Mouse (Mus musculus): ENCODE results near the gene Arsb. TPM values are rescaled to one million over a fixed set of nuclear protein-coding genes. Genes with fewer than 3 reads are reported as not detected.
A peak's percentile ranks its signal among the peaks of the same experiment; 100 is the strongest.

The Arsb gene
- polyA plus RNA-seq, 1 experiment from 2014 or later: 15.8 TPM

DNA sequence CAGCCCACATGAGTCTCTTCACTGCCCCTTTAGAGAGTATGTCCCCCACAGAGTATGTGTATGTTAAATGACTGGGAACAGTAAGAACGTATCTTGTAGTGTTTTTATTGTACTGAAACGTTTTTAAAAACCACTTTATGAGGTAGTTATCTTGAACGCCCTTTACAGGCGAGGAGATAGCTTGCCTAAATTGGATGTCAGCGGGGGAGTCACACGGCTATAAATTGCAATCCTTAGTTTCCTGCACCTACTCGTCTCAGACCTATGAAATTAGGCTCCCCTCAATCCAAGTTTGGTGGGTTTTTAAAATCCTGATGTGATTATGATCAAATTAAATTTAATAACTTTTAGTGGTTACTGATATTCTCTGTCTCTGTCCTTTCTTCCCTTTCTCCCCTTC, 1.4 kb downstream of the Arsb start:
- Histone ChIP-seq H3K4me2 (replicated peaks; ENCODE audit: low read depth, low read length) (peak overlapping the region; percentile 80), H3K9ac (replicated peaks; ENCODE audit: low read depth, low read length) (no peak overlapping the region), H3K4me3 (ENCODE audit: low read depth, low read length) (no peak overlapping the region), H3K36me3 (ENCODE audit: control insufficient read depth, insufficient read depth, low read length) (no peaks in the 10 kb centered on the region), H3K27me3 (ENCODE audit: control insufficient read depth, insufficient read depth, low read length) (no peaks in the 10 kb centered on the region), H3K4me1 (ENCODE audit: control insufficient read depth, insufficient read depth, low read length) (peaks cover 3% of the 10 kb centered on the region; the same call in 1 of the 2 replicates), H3K27ac (ENCODE audit: low read length) (no peak overlapping the region), H3K9me3 (ENCODE audit: control insufficient read depth, low read depth, low read length) (no peaks in the 10 kb centered on the region)
- WGBS: 71% methylated on average over 7 of the region's 7 CpGs
- no peak for ATAC-seq (ENCODE audit: insufficient number of reproducible peaks, insufficient read depth, low FRiP score, low read depth)

- Histone ChIP-seq H3K4me3 (ENCODE audit: low read depth, low read length) (no peak overlapping the region), H3K4me2 (replicated peaks; ENCODE audit: low read depth, low read length) (no peak overlapping the region), H3K27me3 (ENCODE audit: control insufficient read depth, insufficient read depth, low read length) (no peaks in the 10 kb centered on the region), H3K4me1 (ENCODE audit: control insufficient read depth, insufficient read depth, low read length) (peaks cover 3% of the 10 kb centered on the region; the same call in 1 of the 2 replicates), H3K27ac (ENCODE audit: low read length) (no peak overlapping the region), H3K9me3 (ENCODE audit: control insufficient read depth, low read depth, low read length) (no peaks in the 10 kb centered on the region), H3K9ac (replicated peaks; ENCODE audit: low read depth, low read length) (no peak overlapping the region), H3K36me3 (ENCODE audit: control insufficient read depth, insufficient read depth, low read length) (no peaks in the 10 kb centered on the region)
- 60% methylated on average over 7 of the region's 7 CpGs for WGBS
- ATAC-seq (ENCODE audit: insufficient number of reproducible peaks, insufficient read depth, low FRiP score, low read depth): no peak
Measured at GRCm38 (mm10) chr13:93773704-93774315, 2.4 kb downstream of the Arsb start.

- no peaks in the 10 kb centered on the region for H3K36me3 ChIP-seq (ENCODE audit: control insufficient read depth, insufficient read depth, low read length)
- no peak overlapping the region for H3K27ac ChIP-seq (ENCODE audit: low read length)
- H3K27me3 ChIP-seq (ENCODE audit: control insufficient read depth, insufficient read depth, low read length): no peaks in the 10 kb centered on the region
- no peak overlapping the region for H3K4me3 ChIP-seq (ENCODE audit: low read depth, low read length)
- H3K4me1 ChIP-seq (ENCODE audit: control insufficient read depth, insufficient read depth, low read length): no peaks in the 10 kb centered on the region
- 79% methylated on average over 5 of the region's 5 CpGs for WGBS
- no peaks in the 10 kb centered on the region for H3K9me3 ChIP-seq (ENCODE audit: control insufficient read depth, low read depth, low read length)
- ATAC-seq (ENCODE audit: insufficient number of reproducible peaks, insufficient read depth, low FRiP score, low read depth): no peak
- H3K9ac ChIP-seq (replicated peaks; ENCODE audit: low read depth, low read length): no peak overlapping the region
- H3K4me2 ChIP-seq (replicated peaks; ENCODE audit: low read depth, low read length): no peak overlapping the region
Measured at GRCm38 (mm10) chr13:93782823-93783222, 11.4 kb downstream of the Arsb start.

GRCm38 (mm10) chr13:93785329-93785728, 13.9 kb downstream of the Arsb start:
- Histone ChIP-seq H3K9me3 (ENCODE audit: control insufficient read depth, low read depth, low read length) (no peaks in the 10 kb centered on the region), H3K4me3 (ENCODE audit: low read depth, low read length) (no peak overlapping the region), H3K4me1 (ENCODE audit: control insufficient read depth, insufficient read depth, low read length) (no peaks in the 10 kb centered on the region), H3K9ac (replicated peaks; ENCODE audit: low read depth, low read length) (no peak overlapping the region), H3K27ac (ENCODE audit: low read length) (no peak overlapping the region), H3K27me3 (ENCODE audit: control insufficient read depth, insufficient read depth, low read length) (no peaks in the 10 kb centered on the region), H3K4me2 (replicated peaks; ENCODE audit: low read depth, low read length) (no peak overlapping the region), H3K36me3 (ENCODE audit: control insufficient read depth, insufficient read depth, low read length) (no peaks in the 10 kb centered on the region)
- WGBS: 70% methylated on average over 3 of the region's 3 CpGs
- ATAC-seq (ENCODE audit: insufficient number of reproducible peaks, insufficient read depth, low FRiP score, low read depth): no peak

GRCm38 (mm10) chr13:93786051-93786450, 14.6 kb downstream of the Arsb start:
- Histone ChIP-seq H3K4me3 (ENCODE audit: low read depth, low read length) (no peak overlapping the region), H3K9ac (replicated peaks; ENCODE audit: low read depth, low read length) (no peak overlapping the region), H3K9me3 (ENCODE audit: control insufficient read depth, low read depth, low read length) (no peaks in the 10 kb centered on the region), H3K4me1 (ENCODE audit: control insufficient read depth, insufficient read depth, low read length) (no peaks in the 10 kb centered on the region), H3K27ac (ENCODE audit: low read length) (no peak overlapping the region), H3K4me2 (replicated peaks; ENCODE audit: low read depth, low read length) (no peak overlapping the region), H3K27me3 (ENCODE audit: control insufficient read depth, insufficient read depth, low read length) (no peaks in the 10 kb centered on the region), H3K36me3 (ENCODE audit: control insufficient read depth, insufficient read depth, low read length) (no peaks in the 10 kb centered on the region)
- 74% methylated on average over 2 of the region's 2 CpGs for WGBS
- no peak for ATAC-seq (ENCODE audit: insufficient number of reproducible peaks, insufficient read depth, low FRiP score, low read depth)

DNA sequence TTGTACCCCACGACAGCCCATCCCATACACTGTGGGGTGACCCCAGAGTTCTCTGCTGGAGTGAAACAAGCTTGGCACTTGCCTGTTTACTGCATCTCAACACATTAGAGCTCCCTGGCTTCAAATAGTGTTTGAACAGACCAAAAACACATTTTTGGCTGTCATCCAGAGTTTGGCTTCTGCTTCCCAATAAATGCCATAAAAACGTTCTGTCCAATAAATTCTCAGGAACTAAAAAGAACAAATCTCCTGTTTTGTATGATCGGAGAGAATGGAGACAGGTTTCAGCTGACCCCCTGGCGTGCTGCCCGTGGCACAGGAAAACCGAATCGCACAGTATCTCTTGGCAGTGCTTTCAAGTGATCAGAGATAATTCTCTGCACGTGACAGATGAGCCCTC, 16.2 kb downstream of the Arsb start:
- H3K9ac ChIP-seq (replicated peaks; ENCODE audit: low read depth, low read length): no peak overlapping the region
- no peak overlapping the region for H3K4me2 ChIP-seq (replicated peaks; ENCODE audit: low read depth, low read length)
- no peaks in the 10 kb centered on the region for H3K9me3 ChIP-seq (ENCODE audit: control insufficient read depth, low read depth, low read length)
- no peaks in the 10 kb centered on the region for H3K36me3 ChIP-seq (ENCODE audit: control insufficient read depth, insufficient read depth, low read length)
- WGBS: 47% methylated on average over 8 of the region's 8 CpGs
- H3K4me3 ChIP-seq (ENCODE audit: low read depth, low read length): no peak overlapping the region
- no peaks in the 10 kb centered on the region for H3K27me3 ChIP-seq (ENCODE audit: control insufficient read depth, insufficient read depth, low read length)
- no peaks in the 10 kb centered on the region for H3K4me1 ChIP-seq (ENCODE audit: control insufficient read depth, insufficient read depth, low read length)
- no peak overlapping the region for H3K27ac ChIP-seq (ENCODE audit: low read length)
- no peak for ATAC-seq (ENCODE audit: insufficient number of reproducible peaks, insufficient read depth, low FRiP score, low read depth)

- ATAC-seq (ENCODE audit: insufficient number of reproducible peaks, insufficient read depth, low FRiP score, low read depth): no peak
- no peak overlapping the region for H3K4me2 ChIP-seq (replicated peaks; ENCODE audit: low read depth, low read length)
- 42% methylated on average over 11 of the region's 11 CpGs for WGBS
- no peak overlapping the region for H3K27ac ChIP-seq (ENCODE audit: low read length)
- H3K4me1 ChIP-seq (ENCODE audit: control insufficient read depth, insufficient read depth, low read length): no peaks in the 10 kb centered on the region
- H3K36me3 ChIP-seq (ENCODE audit: control insufficient read depth, insufficient read depth, low read length): no peaks in the 10 kb centered on the region
- no peaks in the 10 kb centered on the region for H3K27me3 ChIP-seq (ENCODE audit: control insufficient read depth, insufficient read depth, low read length)
- H3K4me3 ChIP-seq (ENCODE audit: low read depth, low read length): no peak overlapping the region
- no peaks in the 10 kb centered on the region for H3K9me3 ChIP-seq (ENCODE audit: control insufficient read depth, low read depth, low read length)
- no peak overlapping the region for H3K9ac ChIP-seq (replicated peaks; ENCODE audit: low read depth, low read length)
Measured at GRCm38 (mm10) chr13:93792945-93793642, 21.7 kb downstream of the Arsb start.

DNA sequence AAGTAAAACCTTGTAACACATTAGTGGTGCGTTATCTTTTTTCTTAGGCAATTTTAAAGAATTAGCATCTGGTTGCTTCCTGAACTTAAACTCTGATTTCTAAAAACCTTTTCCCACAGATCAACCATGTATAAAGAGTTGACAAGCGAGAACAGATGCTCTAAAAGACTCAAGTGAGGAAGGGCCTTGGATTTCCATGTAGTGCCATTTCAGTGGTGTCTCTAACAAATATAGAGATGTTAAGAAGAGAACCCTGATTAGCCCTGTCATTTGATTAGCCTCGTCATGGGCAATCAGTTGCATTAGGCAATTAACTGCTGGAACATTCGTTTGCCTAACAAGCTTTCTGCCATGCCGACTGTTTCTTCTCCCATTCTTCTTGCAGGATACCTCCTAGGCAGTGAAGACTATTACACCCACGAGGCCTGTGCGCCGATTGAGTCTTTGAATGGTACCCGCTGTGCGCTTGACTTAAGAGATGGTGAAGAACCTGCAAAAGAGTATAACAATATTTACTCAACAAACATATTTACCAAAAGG, 22.3 kb downstream of the Arsb start:
- no peak overlapping the region for H3K4me3 ChIP-seq (ENCODE audit: low read depth, low read length)
- no peaks in the 10 kb centered on the region for H3K36me3 ChIP-seq (ENCODE audit: control insufficient read depth, insufficient read depth, low read length)
- no peak overlapping the region for H3K4me2 ChIP-seq (replicated peaks; ENCODE audit: low read depth, low read length)
- no peaks in the 10 kb centered on the region for H3K4me1 ChIP-seq (ENCODE audit: control insufficient read depth, insufficient read depth, low read length)
- ATAC-seq (ENCODE audit: insufficient number of reproducible peaks, insufficient read depth, low FRiP score, low read depth): no peak
- no peaks in the 10 kb centered on the region for H3K9me3 ChIP-seq (ENCODE audit: control insufficient read depth, low read depth, low read length)
- H3K27me3 ChIP-seq (ENCODE audit: control insufficient read depth, insufficient read depth, low read length): no peaks in the 10 kb centered on the region
- H3K9ac ChIP-seq (replicated peaks; ENCODE audit: low read depth, low read length): no peak overlapping the region
- WGBS: 80% methylated on average over 10 of the region's 10 CpGs
- H3K27ac ChIP-seq (ENCODE audit: low read length): no peak overlapping the region

Measured in stomach, embryonic 14.5 days (tissue).